In the genomic region with DNA sequence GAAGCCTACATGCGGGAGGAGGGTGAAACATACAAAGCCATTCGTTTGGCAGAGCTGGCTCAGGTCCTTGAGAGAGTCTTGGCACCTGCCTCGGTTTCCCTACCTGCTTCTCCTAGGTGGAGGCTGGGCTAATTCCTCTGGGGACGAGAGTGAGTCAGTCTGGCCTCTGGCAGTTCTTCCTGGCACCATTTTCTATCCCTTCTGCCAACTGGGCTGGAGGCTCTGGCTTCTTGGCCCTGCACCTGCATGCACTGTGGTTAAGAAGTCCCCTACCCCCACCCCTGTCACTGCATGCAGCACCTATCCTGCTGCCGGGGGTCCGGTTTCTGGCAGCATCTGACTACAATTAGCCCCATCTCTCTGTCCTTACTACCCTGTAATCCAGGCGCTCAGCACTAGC, we compare ENCODE assay signal across 12 mouse cellular contexts. TPM values are rescaled to one million over a fixed set of nuclear protein-coding genes. Genes with fewer than 3 reads are reported as not detected.
DNase-seq lines count a peak whose midpoint lies in the region; ATAC-seq lines count a peak whose summit lies in the region.
"Had no signal": no experiment of that assay in that cellular context is flagged by ENCODE, and none has a peak within 500 bp of the region (broad histone marks: within the 10 kb centered on the region; RNA-seq: fewer than 3 reads in every experiment).

No protein-coding gene starts in this region.

- no peaks in the 10 kb centered on the region; the same call in 1 of the 2 replicates for H3K27me3 ChIP-seq in hindbrain, embryonic 11.5 days (ENCODE audit: control insufficient read depth, insufficient read depth, low read length)

- H3K9ac ChIP-seq in hindbrain, embryonic 11.5 days (ENCODE audit: low read depth, low read length): no peak overlapping the region

- no peak overlapping the region for H3K4me3 ChIP-seq in hindbrain, embryonic 11.5 days (ENCODE audit: low read depth, low read length)

- peaks cover 52% of the 10 kb centered on the region for H3K4me1 ChIP-seq in hindbrain, embryonic 11.5 days (replicated peaks; ENCODE audit: control insufficient read depth, insufficient read depth, low read length)

- 85% methylated on average over 7 of the region's 7 CpGs for WGBS in hindbrain, embryonic 11.5 days

- no peaks in the 10 kb centered on the region for H3K36me3 ChIP-seq in hindbrain, embryonic 11.5 days (ENCODE audit: control insufficient read depth, insufficient read depth, low read length)

- DNase-seq in gastrocnemius, postnatal 14 days: peak; percentile 28
- DNase-seq in gastrocnemius, adult 8-10 months (ENCODE audit: low spot score in 2 of 2): no peak
- DNase-seq in 3134 (ENCODE audit: extremely low read depth, insufficient read length, low spot score): peak; percentile 64
- peak; percentile 73 for DNase-seq in cerebellum, adult 9-10 months
- DNase-seq in hindbrain, embryonic 11.5 days (ENCODE audit: low spot score): no peak
- DNase-seq in right cerebral cortex, postnatal 4 days: no peak
- no peak for DNase-seq in lung, postnatal 25 days (ENCODE audit: low spot score)
- no peak for DNase-seq in left cerebral cortex, postnatal 10 days (ENCODE audit: extremely low spot score in 1 of 2, low spot score in 2 of 2)
- DNase-seq: kidney, postnatal 10 days; liver had no signal

- intact Hi-C loops in gastrocnemius, postnatal 14 days (cut with DNase I; ENCODE audit: low total_unique reads): no loop called here
- intact Hi-C loops in left cerebral cortex, postnatal 10 days (cut with DNase I): no loop called here

- H3K27ac ChIP-seq in hindbrain, embryonic 11.5 days (ENCODE audit: low read depth, low read length): peak overlapping the region; percentile 65

- no peak overlapping the region for H3K4me2 ChIP-seq in hindbrain, embryonic 11.5 days (replicated peaks; ENCODE audit: low read depth, low read length)

- no peak for ATAC-seq in hindbrain, embryonic 11.5 days (ENCODE audit: low FRiP score)

- no peaks in the 10 kb centered on the region for H3K9me3 ChIP-seq in hindbrain, embryonic 11.5 days (ENCODE audit: control insufficient read depth, low read length)

RNA-seq across cellular contexts. Expression of a gene that starts 7.7 kb away (rescaled TPM):
- total RNA-seq in gastrocnemius, postnatal 14 days (2021): under 1 TPM; 0.49 to 0.96 TPM
- under 1 TPM; 0.07 to 0.34 (median 0.30) TPM for total RNA-seq in gastrocnemius, adult 8-10 months (2022)
- polyA plus RNA-seq in hindbrain, embryonic 11.5 days (2014; fragmentation: Nextera tagmentation; extraction: Ambion mirVana): 4.8 and 6.5 TPM in 2 replicates
- total RNA-seq in left cerebral cortex, postnatal 10 days (2021): 1 to 10 TPM; 6.4 to 7.4 TPM
- total RNA-seq: CH12.LX; monocyte, adult 5-6 weeks had no signal

Comparison
In these comparisons a context has a peak if more than half of its experiments do, and no peak if none do; other contexts are left out.
1. DNase-seq: peak in gastrocnemius, postnatal 14 days (single experiment), 3134 (single experiment) and cerebellum, adult 9-10 months (single experiment); none in gastrocnemius, adult 8-10 months (0 of 2), hindbrain, embryonic 11.5 days (single experiment), right cerebral cortex, postnatal 4 days (single experiment), lung, postnatal 25 days (single experiment) and left cerebral cortex, postnatal 10 days (0 of 2).